Mouse (Mus musculus) lung, adult 2 months (tissue): ENCODE data around the gene Syn2.

ENCODE experiments used
- CTCF ChIP-seq: fragments of 200-500 bp; IDR thresholded peaks from 2 replicates; pipeline ENCODE4 v1.5.1; 2011; ENCODE audit warnings: mild to moderate bottlenecking, low read length, control low read depth; ENCODE audit not compliant: insufficient read depth
- POLR2A ChIP-seq: fragments of 200-500 bp; IDR thresholded peaks from 2 replicates; pipeline ENCODE4 v1.6.1; 2011; ENCODE audit warnings: low read depth, mild to moderate bottlenecking, control low read depth, low read length, borderline replicate concordance; ENCODE audit errors: extremely low read depth

DNA sequence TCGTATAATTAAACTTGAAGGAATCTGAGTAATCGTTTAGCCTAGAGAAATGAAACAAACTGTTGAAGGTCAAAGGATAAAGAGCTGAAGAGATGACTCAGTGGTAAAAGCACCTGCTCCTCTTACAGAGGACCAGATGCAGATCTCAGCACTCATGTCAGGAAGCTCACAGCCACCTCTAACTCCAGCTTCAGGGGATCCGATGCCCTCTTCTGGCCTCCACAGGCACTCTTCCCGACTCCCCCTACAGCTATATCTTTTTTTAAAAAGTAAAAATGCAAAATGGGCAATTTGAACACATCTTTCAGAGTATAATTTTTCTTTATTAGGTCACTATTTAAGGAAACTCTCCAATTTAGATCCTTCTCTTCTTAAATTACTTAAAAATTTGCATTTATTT, 6.7 kb downstream of the Syn2 start:
- TF ChIP-seq CTCF (no peak), POLR2A (no peak)
